Mouse (Mus musculus): ENCODE results near the gene Rassf6. TPM values are rescaled to one million over a fixed set of nuclear protein-coding genes. Genes with fewer than 3 reads are reported as not detected.

Rassf6 gene
- polyA plus RNA-seq, 1 experiment from 2014 or later = 0.22 TPM

Other genes with a start within 250 kb of the Rassf6 start
- gene Alb, start 179.8 kb downstream of the Rassf6 start, polyA plus RNA-seq (2016; fragmentation: Nextera tagmentation; extraction: Ambion mirVana) = not detected in 2 replicates
- gene Afp, start 149.9 kb downstream of the Rassf6 start, polyA plus RNA-seq (2016; fragmentation: Nextera tagmentation; extraction: Ambion mirVana) = 0.24 and 0.61 TPM in 2 replicates
- gene Afm, start 121.7 kb downstream of the Rassf6 start, polyA plus RNA-seq (2016; fragmentation: Nextera tagmentation; extraction: Ambion mirVana) = not detected in 2 replicates
- gene 5830473C10Rik, start 79.5 kb downstream of the Rassf6 start, polyA plus RNA-seq (2016; fragmentation: Nextera tagmentation; extraction: Ambion mirVana) = 0.10 TPM in 1 of 2 replicates, not detected in the other
- gene Cxcl5, start 118.7 kb upstream of the Rassf6 start, polyA plus RNA-seq (2016; fragmentation: Nextera tagmentation; extraction: Ambion mirVana) = 0.10 TPM in 1 of 2 replicates, not detected in the other
- 7.3 and 10.1 TPM in 2 replicates for gene Ppbp, start 127.9 kb upstream of the Rassf6 start, polyA plus RNA-seq (2016; fragmentation: Nextera tagmentation; extraction: Ambion mirVana)
- 55.7 and 72.1 TPM in 2 replicates for gene Pf4, start 131.8 kb upstream of the Rassf6 start, polyA plus RNA-seq (2016; fragmentation: Nextera tagmentation; extraction: Ambion mirVana)
- gene Cxcl3, start 145.4 kb upstream of the Rassf6 start, polyA plus RNA-seq (2016; fragmentation: Nextera tagmentation; extraction: Ambion mirVana) = not detected in 2 replicates
- gene Cxcl15, start 153.9 kb upstream of the Rassf6 start, polyA plus RNA-seq (2016; fragmentation: Nextera tagmentation; extraction: Ambion mirVana) = not detected in 2 replicates